Mouse (Mus musculus) lung, postnatal 0 days (tissue): ENCODE data around the gene 1500011B03Rik. TPM values are rescaled to one million over a fixed set of nuclear protein-coding genes. Genes with fewer than 3 reads are reported as not detected.

Experiments
- ATAC-seq: fragments of 200-750 bp; cut with Nextera tagmentation; 2 replicates; pipeline ENCODE4 v1.8.0; 2017; ENCODE audit warnings: moderate library complexity
- DNase-seq: peaks from one replicate; pipeline ENCODE4 v3.0.0-alpha.2; 2016; ENCODE audit warnings: low spot score
- H3K27ac ChIP-seq: fragments of 300-500 bp; sonication (generic); 2 replicates; pipeline ENCODE4 v1.5.1; 2014; ENCODE audit warnings: antibody characterized with exemption, mild to moderate bottlenecking, low read length, mixed read lengths
- H3K27me3 ChIP-seq: fragments of 300-500 bp; sonication (generic); replicated peaks from 2 replicates; pipeline ENCODE4 v1.6.1; 2014; ENCODE audit warnings: low read length, mixed read lengths; ENCODE audit not compliant: insufficient read depth
- H3K36me3 ChIP-seq: fragments of 300-500 bp; sonication (generic); 2 replicates; pipeline ENCODE4 v1.6.1; 2014; ENCODE audit warnings: low read length, mixed read lengths; ENCODE audit not compliant: insufficient read depth
- H3K4me1 ChIP-seq: fragments of 300-500 bp; sonication (generic); 2 replicates; pipeline ENCODE4 v1.6.1; 2014; ENCODE audit warnings: antibody characterized with exemption, low read depth, low read length, mixed read lengths; ENCODE audit not compliant: insufficient read depth
- H3K4me2 ChIP-seq: fragments of 300-500 bp; sonication (generic); replicated peaks from 2 replicates; pipeline ENCODE4 v1.6.1; 2014; ENCODE audit warnings: low read depth, mild to moderate bottlenecking, low read length, moderate library complexity, mixed read lengths
- H3K4me3 ChIP-seq: fragments of 300-500 bp; sonication (generic); 2 replicates; pipeline ENCODE4 v1.5.1; 2014; ENCODE audit warnings: low read depth, low read length
- H3K9ac ChIP-seq: fragments of 300-500 bp; sonication (generic); replicated peaks from 2 replicates; pipeline ENCODE4 v1.6.1; 2014; ENCODE audit warnings: low read depth, mild to moderate bottlenecking
- H3K9me3 ChIP-seq: fragments of 300-500 bp; sonication (generic); 2 replicates; pipeline ENCODE4 v1.6.1; 2016; ENCODE audit warnings: low read length, mixed read lengths
- CTCF ChIP-seq: IDR thresholded peaks from 2 replicates; pipeline ENCODE4 v1.5.1; 2016; ENCODE audit warnings: antibody characterized with exemption, mild to moderate bottlenecking
- EP300 ChIP-seq: IDR thresholded peaks from 2 replicates; pipeline ENCODE4 v1.6.1; 2016; ENCODE audit warnings: antibody characterized with exemption, mild to moderate bottlenecking, control low read depth
- WGBS: fragments of 180-500 bp; shearing (Covaris S2); extraction: QIAGEN DNeasy Blood & Tissue Kit; methylation state at CpG from one replicate; pipeline ENCODE4 v1.1.7; 2014; 5-methylcytosine and 5-hydroxymethylcytosine counted together
- polyA plus RNA-seq: library from polyadenylated mRNA; unstranded; fragments of >200 nt; fragmentation: Nextera tagmentation; extraction: Ambion mirVana; gene quantifications from 2 replicates; pipeline ENCODE4 v1.2.1, GENCODE M21; 2015

The 1500011B03Rik gene
- polyA plus RNA-seq, 1 experiment from 2014 or later: 97.5 TPM

GRCm38 (mm10) chr5:114801049-114801448, 22.2 kb downstream of the 1500011B03Rik start:
- no peak overlapping the region for H3K4me2 ChIP-seq
- DNase-seq (no peak), ATAC-seq (no peak)
- H3K36me3 ChIP-seq: peaks cover 34% of the 10 kb centered on the region
- no peaks in the 10 kb centered on the region for H3K4me1 ChIP-seq
- no peak overlapping the region for H3K4me3 ChIP-seq
- TF ChIP-seq CTCF: no peak
- no peak for TF ChIP-seq EP300
- 28% methylated on average over 5 of the region's 8 CpGs for WGBS
- no peak overlapping the region for H3K27ac ChIP-seq
- no peaks in the 10 kb centered on the region for H3K9me3 ChIP-seq
- no peak overlapping the region for H3K9ac ChIP-seq
- H3K27me3 ChIP-seq: no peaks in the 10 kb centered on the region

GRCm38 (mm10) chr5:114799848-114800247, 23.4 kb downstream of the 1500011B03Rik start:
- Histone ChIP-seq H3K9ac (no peak overlapping the region), H3K9me3 (no peaks in the 10 kb centered on the region), H3K27ac (no peak overlapping the region), H3K4me2 (no peak overlapping the region), H3K36me3 (peaks cover 34% of the 10 kb centered on the region), H3K27me3 (no peaks in the 10 kb centered on the region), H3K4me1 (peaks cover 5% of the 10 kb centered on the region; the same call in 1 of the 2 replicates), H3K4me3 (no peak overlapping the region)
- no peak for ATAC-seq
- TF ChIP-seq EP300: no peak
- TF ChIP-seq CTCF: no peak
- WGBS: 58% methylated on average over 11 of the region's 11 CpGs
- DNase-seq: no peak

GRCm38 (mm10) chr5:114797253-114797652, 26.0 kb downstream of the 1500011B03Rik start:
- Histone ChIP-seq H3K27ac (no peak overlapping the region), H3K36me3 (peaks cover 24% of the 10 kb centered on the region), H3K4me3 (no peak overlapping the region), H3K4me2 (no peak overlapping the region), H3K4me1 (peaks cover 18% of the 10 kb centered on the region; the same call in 1 of the 2 replicates), H3K9ac (no peak overlapping the region), H3K27me3 (no peaks in the 10 kb centered on the region), H3K9me3 (no peaks in the 10 kb centered on the region)
- ATAC-seq: no peak
- TF ChIP-seq EP300 (no peak), CTCF (no peak)
- DNase-seq: no peak
- WGBS: 75% methylated on average over 8 of the region's 8 CpGs

DNA sequence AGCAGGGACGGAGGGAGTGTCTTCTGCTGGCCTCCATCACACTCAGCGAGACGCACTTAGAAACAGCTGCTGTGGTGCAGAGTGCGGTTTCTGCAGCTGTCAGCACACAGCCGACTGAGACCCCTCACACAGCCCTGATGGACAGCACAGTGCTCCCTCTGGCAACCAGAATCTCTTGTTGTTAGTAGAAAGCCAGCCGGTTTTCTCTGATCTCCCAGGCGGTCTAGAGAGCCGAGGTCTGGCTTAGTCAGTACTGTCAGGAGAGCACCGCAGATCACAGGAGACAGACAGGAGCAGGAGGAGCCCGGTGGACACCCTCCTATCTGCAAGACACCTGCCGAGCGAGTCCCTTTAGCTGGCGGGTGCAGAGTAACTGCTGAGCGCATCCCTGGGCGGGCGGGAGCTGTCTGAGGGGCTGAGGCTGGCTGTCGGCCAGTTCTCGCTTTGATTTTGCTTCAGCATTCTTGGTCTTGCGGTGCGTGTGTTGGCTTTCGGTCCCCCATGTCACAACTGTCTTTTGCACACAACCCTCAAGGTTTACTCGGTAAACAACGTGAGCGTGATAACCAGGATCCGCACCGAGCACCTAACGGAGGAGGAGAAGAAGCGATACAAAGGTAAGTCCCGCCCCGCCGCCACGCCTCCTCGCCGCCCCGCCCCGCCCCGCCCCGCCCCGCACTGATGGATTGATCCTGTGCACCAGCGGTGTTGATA, 26.8 kb downstream of the 1500011B03Rik start:
- Histone ChIP-seq H3K9me3 (no peaks in the 10 kb centered on the region), H3K9ac (no peak overlapping the region), H3K4me2 (peak overlapping the region; percentile 42), H3K27ac (peak overlapping the region; percentile 64), H3K4me1 (peaks cover 18% of the 10 kb centered on the region; the same call in 1 of the 2 replicates), H3K27me3 (no peaks in the 10 kb centered on the region), H3K4me3 (no peak overlapping the region), H3K36me3 (peaks cover 25% of the 10 kb centered on the region)
- peak; percentile 73 for DNase-seq
- peak; percentile 49 for ATAC-seq
- TF ChIP-seq CTCF (no peak), EP300 (no peak)
- 28% methylated on average over 38 of the region's 40 CpGs for WGBS

DNA sequence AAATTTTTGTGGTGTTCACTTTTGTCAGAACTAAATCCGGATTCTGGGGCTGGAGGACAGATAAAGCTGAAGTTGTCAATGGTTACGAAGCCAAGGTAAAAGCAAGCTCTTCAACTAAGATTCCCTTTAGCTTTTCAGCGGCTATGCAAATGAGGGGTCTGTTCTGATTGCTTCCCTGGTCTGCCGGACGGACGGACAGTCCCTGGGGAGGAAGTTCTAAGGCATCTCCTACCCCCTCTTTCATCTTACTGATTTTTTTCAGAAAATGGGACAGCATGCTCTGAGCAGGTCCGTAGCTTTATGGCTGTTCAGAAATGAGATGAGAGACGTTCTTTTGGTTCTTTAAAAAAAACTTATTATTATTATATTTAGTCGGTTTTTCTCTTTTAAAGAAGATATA, 27.6 kb downstream of the 1500011B03Rik start:
- peaks cover 31% of the 10 kb centered on the region for H3K36me3 ChIP-seq
- H3K4me2 ChIP-seq: no peak overlapping the region
- no peaks in the 10 kb centered on the region for H3K27me3 ChIP-seq
- DNase-seq (no peak), ATAC-seq (no peak)
- H3K9ac ChIP-seq: no peak overlapping the region
- no peak for TF ChIP-seq CTCF
- TF ChIP-seq EP300: no peak
- H3K27ac ChIP-seq: peak overlapping the region; percentile 83
- WGBS: 70% methylated on average over 9 of the region's 9 CpGs
- peaks cover 18% of the 10 kb centered on the region; the same call in 1 of the 2 replicates for H3K4me1 ChIP-seq
- no peak overlapping the region for H3K4me3 ChIP-seq
- H3K9me3 ChIP-seq: no peaks in the 10 kb centered on the region

DNA sequence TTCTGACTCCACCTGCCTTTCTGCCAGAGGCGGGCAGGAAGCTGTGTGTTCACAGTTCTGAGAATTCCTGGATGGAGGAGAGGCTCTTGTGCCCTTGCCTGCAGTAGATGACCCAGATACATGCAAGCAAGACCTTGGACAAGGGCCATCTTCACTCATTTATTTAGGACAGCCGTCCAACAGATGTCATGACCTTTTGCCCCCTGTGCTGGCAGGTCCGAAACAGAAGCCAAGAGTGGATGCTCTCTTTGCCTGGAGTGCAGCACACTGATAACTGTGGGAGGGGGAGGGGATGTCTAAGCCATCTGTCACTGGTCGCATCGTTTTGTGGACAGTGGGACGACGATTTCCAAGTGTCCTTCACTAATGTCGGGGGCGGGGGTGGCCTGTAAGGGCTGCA, 28.0 kb downstream of the 1500011B03Rik start:
- no peak overlapping the region for H3K4me3 ChIP-seq
- H3K36me3 ChIP-seq: peaks cover 31% of the 10 kb centered on the region
- TF ChIP-seq EP300: 0 out of 2 replicates have a peak, but pooled peaks have one; percentile 28
- TF ChIP-seq CTCF: no peak
- H3K9ac ChIP-seq: no peak overlapping the region
- no peaks in the 10 kb centered on the region for H3K9me3 ChIP-seq
- peaks cover 18% of the 10 kb centered on the region; the same call in 1 of the 2 replicates for H3K4me1 ChIP-seq
- ATAC-seq (peak; percentile 10; the same call in 1 of the 2 replicates), DNase-seq (peak; percentile 50)
- 39% methylated on average over 9 of the region's 9 CpGs for whole genome bisulfite sequencing
- no peaks in the 10 kb centered on the region for H3K27me3 ChIP-seq
- H3K4me2 ChIP-seq: no peak overlapping the region
- peak overlapping the region; percentile 83 for H3K27ac ChIP-seq
